Mouse (Mus musculus): ENCODE measurements around the gene Ddx42.

Gene Ddx42

GRCm38 (mm10) chr11:106268326-106269059, 51.8 kb downstream of the Ddx42 start:
- peak; percentile 44 for DNase-seq (ENCODE audit: low spot score)

- no peak for DNase-seq (ENCODE audit: low spot score)
Measured at GRCm38 (mm10) chr11:106269060-106269431, 52.3 kb downstream of the Ddx42 start.

DNA sequence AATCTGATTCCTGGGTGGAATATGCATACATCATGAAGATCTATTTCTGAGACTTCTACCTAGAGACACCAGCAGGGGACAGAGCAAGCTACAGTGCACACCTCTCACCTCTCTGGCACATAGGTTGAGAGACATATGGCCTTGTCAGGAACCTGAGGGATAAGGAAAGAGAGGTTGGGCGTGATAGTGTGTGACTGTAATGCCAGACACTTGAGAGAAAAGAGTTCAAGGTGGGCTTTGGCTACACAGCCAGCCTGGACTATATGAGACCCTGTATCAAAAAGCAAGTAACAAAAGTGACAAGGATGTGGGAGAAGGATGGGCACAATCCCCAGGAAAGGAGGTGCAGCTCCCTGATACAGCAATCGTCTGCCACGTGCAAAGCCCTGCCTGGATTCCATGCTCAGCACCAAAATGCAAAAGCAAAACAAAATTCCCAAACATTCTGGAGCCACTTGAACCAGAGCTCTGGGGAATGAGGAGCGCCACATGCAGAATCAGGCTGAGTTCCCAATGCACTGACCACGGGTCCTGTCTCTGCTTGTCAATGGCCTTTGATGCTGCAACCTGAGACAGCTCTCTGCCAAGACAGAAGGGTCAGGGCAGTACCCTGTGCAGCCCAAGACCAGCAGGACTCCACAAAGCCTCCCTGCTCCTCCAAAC, 54.5 kb downstream of the Ddx42 start:
- DNase-seq (ENCODE audit: low spot score): no peak

DNA sequence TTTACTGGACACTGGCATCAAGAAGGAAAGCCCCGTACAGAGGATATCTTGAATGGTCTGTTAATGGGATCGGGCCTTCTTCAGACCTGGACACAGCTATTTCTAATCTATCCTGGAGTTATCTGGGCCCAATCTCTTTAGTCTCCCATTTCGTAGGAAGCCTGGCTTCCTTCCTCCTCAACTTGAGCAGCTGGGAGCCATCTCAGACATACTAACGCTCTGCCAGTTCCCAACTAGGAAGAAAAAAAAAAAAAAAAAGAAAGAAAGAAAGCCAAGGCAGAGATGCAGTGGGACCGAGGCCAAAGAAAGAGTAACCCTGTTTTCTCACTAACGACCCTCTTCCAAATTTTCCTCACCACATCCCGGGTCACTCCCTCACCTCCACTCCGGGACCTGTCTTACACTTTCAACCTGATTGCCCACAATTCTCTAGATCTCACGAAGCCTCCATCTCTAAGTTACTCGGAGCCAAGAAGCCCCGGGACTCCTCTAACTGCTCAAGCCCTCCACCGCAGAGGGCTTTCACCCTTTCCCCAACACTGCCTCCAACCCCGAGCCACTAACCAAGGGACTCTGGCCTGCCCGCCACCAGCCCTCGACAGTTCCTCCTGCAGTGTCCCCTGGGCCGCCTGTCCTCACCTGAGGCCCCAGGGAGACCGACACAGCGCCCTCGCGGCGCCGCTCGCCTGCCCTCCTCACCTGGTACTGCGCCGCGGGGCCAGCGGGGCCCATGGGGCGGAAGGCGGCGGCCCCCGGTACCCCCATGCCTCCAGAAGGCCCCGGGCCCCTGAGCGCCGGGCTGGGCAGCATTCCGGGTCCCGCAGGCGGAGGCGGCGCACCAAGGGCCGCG, 55.3 kb downstream of the Ddx42 start:
- no peak for DNase-seq (ENCODE audit: low spot score)

DNA sequence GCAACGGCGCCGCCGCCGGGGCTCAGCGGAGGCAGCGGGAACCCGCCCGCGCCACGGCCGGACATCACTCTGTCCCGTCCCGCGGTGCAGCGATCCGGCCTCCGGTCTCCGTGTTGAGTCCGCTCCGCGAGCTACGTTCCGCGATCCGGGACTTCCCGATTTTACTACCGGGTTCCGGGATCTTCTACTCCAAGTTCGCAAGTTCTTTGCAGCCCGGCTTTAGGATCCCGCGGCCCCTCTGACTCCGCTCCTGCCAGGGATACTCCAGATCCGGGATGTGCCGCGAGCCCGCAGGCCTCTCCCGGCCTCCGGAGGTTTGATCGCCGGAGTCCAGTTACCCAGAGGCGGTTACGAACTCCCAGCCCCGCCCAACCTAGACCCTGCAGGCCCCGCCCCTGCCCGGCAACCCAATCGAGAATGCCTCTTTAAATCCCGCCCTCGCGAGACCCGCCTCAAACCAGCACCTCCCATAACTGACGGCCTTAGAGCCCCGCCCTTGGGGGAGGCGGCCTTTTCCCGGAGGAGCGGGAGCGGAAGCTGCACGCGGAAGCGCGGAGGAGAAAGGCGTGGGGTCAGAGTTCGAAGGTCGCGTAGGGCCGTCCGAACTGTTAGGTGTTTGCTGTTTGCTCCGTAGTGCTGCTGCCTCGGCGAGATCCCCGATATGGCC, 56.1 kb downstream of the Ddx42 start, which contains the start of gene Smarcd2:
Gene Smarcd2, minus strand, starts transcription at position 329 of the 667 bp plus-strand sequence.
- DNase-seq (ENCODE audit: low spot score): peak; percentile 98

GRCm38 (mm10) chr11:106273311-106273684, 56.6 kb downstream of the Ddx42 start:
- DNase-seq (ENCODE audit: low spot score): no peak

DNA sequence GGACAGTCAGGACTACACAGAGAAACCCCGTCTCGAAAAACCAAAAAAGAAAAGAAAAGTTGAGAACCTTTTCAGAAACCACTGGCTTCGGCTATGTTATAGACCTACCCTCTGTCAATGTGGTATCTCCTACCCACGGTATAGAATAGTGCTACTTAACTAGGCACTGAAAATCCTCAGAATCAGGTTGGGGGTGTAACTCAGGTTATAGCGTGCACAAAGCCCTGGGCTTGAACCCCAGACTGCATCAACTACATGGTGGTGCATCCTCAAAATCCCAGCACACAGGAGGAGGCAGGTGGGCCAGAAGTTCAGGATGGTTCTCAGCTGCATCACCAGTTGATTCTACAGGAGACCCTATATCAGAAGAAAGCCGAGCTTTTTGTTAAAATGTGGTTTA, 57.1 kb downstream of the Ddx42 start:
- DNase-seq (ENCODE audit: low spot score): no peak

DNA sequence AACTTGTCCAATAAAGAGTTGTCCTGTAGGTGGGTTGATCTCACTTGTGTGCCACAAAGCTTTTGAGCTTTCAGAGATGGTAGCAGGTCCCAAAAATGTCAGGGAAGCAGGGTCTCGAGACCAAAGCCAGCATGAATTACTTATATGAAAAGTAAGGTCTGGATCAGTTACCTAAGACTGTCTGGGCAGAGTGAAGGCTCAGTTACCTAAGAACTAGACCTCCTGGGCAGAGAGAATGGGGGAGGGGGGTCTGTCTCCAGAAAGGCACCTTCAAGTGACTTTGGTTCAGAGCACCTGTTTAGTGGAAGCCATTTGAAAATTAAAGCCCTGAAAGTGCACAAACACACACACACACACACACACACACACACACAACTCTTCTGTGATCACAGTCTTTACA, 57.6 kb downstream of the Ddx42 start:
- DNase-seq (ENCODE audit: low spot score): no peak

DNA sequence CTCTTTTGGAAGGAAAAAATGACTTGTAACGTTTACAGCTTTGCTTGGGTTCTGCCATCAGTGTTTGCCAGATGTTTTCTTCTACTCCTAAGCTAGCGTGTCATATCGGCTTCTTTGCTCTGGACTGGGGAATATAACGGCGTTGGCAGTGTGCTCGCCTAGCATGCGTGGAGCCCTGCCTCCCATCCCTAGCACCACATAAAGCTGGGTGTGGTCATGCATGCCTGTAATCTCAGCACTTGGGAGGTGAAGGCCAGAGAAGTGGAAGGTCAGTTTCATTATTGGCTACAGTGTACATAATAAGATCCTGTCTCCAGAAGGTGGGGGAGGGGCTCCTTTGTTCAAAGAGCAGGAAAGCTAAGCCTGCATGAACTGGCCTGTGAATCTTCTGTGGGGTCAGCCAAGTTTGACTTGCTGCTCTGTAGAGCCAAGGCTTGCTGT, 58.3 kb downstream of the Ddx42 start:
- no peak for DNase-seq (ENCODE audit: low spot score)

- DNase-seq (ENCODE audit: low spot score): peak; percentile 79
Measured at GRCm38 (mm10) chr11:106276454-106276853, 59.7 kb downstream of the Ddx42 start, which contains the start of gene Tcam1. Gene Tcam1, plus strand, starts transcription at chr11:106276672.

- DNase-seq (ENCODE audit: low spot score): no peak
Measured at GRCm38 (mm10) chr11:106282452-106282851, 65.7 kb downstream of the Ddx42 start.

DNA sequence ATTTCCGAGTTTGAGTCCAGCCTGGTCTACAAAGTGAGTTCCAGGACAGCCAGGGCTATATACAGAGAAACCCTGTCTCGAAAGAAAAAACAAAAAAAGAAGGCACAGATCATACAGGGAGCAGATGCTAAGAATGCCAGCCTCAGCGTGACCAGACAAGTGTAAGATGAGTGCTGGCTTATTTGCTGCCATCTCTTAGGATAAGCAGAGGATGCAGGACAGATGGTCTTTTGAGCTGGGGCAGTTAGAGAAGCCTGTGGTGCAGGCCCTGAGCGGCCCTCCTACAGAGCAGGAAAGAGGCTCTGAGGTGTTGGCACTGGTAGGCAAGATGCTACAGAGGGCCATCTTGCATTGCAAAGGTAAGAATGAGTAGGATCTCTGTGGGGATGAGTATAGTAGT, 66.6 kb downstream of the Ddx42 start:
- no peak for DNase-seq (ENCODE audit: low spot score)

GRCm38 (mm10) chr11:106284126-106284525, 67.4 kb downstream of the Ddx42 start:
- DNase-seq (ENCODE audit: low spot score): no peak

DNA sequence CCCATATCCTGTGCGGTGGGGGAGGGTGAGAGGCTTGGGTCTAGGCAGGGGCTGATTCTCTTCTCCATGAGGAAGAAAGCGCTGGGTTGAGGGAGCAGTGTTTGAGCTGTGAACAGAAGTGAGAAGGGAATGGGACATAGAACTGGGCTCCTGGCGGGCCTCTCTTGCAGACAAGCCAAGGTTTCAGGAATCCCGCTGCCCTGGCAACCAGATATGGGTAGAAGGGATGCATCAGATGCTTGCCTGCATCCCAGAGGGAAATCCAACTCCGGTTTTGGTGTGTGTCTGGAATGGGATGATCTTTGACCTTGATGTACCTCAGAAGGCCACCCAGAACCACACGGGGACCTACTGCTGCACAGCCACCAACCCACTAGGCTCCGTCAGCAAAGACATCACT, 69.5 kb downstream of the Ddx42 start:
- DNase-seq (ENCODE audit: low spot score): no peak

GRCm38 (mm10) chr11:106286987-106287386, 70.3 kb downstream of the Ddx42 start:
- no peak for DNase-seq (ENCODE audit: low spot score)

GRCm38 (mm10) chr11:106289369-106289768, 72.6 kb downstream of the Ddx42 start:
- no peak for DNase-seq (ENCODE audit: low spot score)

DNA sequence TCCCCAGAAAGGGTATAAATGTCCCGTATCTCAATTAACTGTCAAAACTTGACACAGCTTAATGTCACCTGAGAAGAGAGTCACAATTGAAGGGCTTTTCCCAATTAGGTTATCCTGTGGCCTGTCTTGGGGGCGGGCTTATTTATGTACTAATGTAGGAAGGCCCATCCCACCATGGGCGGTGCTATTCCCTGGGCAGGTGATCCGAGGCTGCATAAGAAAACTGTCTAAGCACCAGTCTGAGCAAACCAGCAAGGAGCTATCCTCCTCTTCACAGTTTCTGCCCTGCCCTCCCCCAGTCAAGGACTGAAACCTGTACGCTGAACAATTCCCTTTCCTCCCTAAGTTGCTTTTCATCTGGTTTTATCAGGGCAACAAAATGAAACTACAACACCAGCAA, 73.7 kb downstream of the Ddx42 start:
- DNase-seq (ENCODE audit: low spot score): no peak

- no peak for DNase-seq (ENCODE audit: low spot score)
Measured at GRCm38 (mm10) chr11:106291861-106292260, 75.1 kb downstream of the Ddx42 start.

Measured in urinary bladder, postnatal 10 days (tissue).